Mouse (Mus musculus) bone marrow, adult 2 months (tissue): ENCODE data around the gene Cgas.

Source experiments
- CTCF ChIP-seq: fragments of 200-500 bp; IDR thresholded peaks from 2 replicates; pipeline ENCODE4 v1.5.1; 2011; ENCODE audit warnings: low read length, control low read depth; ENCODE audit not compliant: control insufficient read depth, insufficient read depth
- POLR2A ChIP-seq: fragments of 200-500 bp; IDR thresholded peaks from 2 replicates; pipeline ENCODE4 v1.6.1; 2011; ENCODE audit warnings: low read depth, mild to moderate bottlenecking, control low read depth, low read length, borderline replicate concordance; ENCODE audit not compliant: control insufficient read depth

DNA sequence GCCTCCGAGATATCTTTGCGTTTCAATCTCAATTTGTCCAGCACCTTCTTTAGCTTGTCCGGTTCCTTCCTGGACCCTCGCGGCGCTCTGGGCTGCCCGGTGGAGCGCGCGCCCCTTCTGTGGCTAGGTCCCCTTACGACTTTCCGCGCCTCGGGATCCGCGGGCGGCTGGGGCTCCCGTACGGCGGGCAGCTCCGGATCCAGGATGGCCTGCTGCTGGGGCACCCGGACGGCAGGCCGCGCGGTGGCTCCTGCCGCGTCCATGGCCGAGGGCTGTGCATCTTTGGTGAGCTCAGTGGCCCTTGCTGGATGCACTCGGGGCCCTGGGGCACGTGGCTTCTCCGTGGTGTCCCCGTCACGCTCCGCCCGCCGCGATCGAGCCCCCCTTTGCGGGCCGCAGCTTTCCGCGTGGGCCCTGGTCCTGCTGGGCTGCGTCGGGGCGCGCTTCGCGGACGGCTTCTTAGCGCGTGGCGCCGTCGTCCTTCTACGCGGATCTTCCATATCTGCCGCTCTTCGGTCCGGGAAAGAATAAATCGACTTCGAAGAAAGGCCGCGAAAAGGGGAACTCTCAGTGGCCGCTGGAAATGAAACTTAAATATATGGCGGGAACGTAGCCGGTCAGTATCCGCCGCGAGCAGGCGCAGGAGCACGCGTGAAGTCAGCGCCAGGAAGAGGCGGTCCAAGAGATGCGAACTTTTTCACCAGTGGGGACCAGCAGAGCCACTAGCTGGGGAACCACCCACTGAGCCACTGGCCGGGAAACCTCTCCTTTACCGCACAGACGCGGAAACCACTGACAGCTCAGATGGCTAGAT is at the start of gene Cgas:
- TF ChIP-seq CTCF (no peak), POLR2A (no peak; the same call in 1 of the 2 replicates)
